Mouse (Mus musculus) cortical plate, adult 2 months (tissue): ENCODE results near the gene Erc2. TPM values are rescaled to one million over a fixed set of nuclear protein-coding genes. Genes with fewer than 3 reads are reported as not detected.

Experiments
- H3K27ac ChIP-seq: fragments of 200-500 bp; 2 replicates; pipeline ENCODE4 v1.5.1; 2012; ENCODE audit warnings: low read length, control low read depth, inconsistent platforms; ENCODE audit not compliant: insufficient read depth
- H3K4me1 ChIP-seq: fragments of 200-500 bp; 2 replicates; pipeline ENCODE4 v1.6.1; 2011; ENCODE audit warnings: low read length; ENCODE audit not compliant: control insufficient read depth, insufficient read depth
- H3K4me3 ChIP-seq: fragments of 200-500 bp; 2 replicates; pipeline ENCODE4 v1.5.1; 2011; ENCODE audit warnings: mild to moderate bottlenecking, low read length, control low read depth; ENCODE audit not compliant: insufficient read depth
- CTCF ChIP-seq: fragments of 200-500 bp; IDR thresholded peaks from 2 replicates; pipeline ENCODE4 v1.5.1; 2011; ENCODE audit warnings: mild to moderate bottlenecking, control low read depth, low read length; ENCODE audit not compliant: insufficient read depth; ENCODE audit errors: extremely low read depth
- POLR2A ChIP-seq: fragments of 200-500 bp; IDR thresholded peaks from 2 replicates; pipeline ENCODE4 v1.6.1; 2011; ENCODE audit warnings: mild to moderate bottlenecking, low read length, control low read depth; ENCODE audit not compliant: insufficient read depth; ENCODE audit errors: extremely low read depth
- polyA plus RNA-seq: library from polyadenylated mRNA; depleted of rRNA; stranded (reverse); fragments of >200 nt; gene quantifications from 2 replicates; pipeline ENCODE4 v1.2.3, GENCODE M21; 2012

Erc2 gene
- polyA plus RNA-seq, 1 experiment: 77.8 TPM

DNA sequence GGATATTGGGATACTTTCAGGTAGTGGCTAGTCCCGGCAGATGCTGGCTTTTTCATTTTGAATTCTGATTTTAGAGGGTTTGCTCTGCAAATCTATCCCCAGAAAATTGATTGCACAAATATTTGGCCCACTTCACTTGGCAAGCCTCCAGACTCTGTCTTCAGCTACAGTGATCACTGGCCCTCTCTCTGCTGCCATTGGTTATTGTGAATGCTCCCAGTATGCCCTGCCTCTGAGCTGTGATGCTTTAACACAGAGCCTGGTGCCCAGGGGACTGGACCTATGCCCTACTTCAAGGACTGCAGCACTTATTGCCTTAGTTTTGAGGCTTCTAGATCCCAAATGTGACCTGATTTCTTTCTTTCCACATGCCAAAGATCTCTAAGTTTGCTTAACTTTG lies 686.4 kb downstream of the Erc2 start:
- H3K27ac ChIP-seq: no peak overlapping the region
- TF ChIP-seq CTCF (no peak), POLR2A (no peak)
- peaks cover 5% of the 10 kb centered on the region for H3K4me1 ChIP-seq
- H3K4me3 ChIP-seq: no peak overlapping the region

DNA sequence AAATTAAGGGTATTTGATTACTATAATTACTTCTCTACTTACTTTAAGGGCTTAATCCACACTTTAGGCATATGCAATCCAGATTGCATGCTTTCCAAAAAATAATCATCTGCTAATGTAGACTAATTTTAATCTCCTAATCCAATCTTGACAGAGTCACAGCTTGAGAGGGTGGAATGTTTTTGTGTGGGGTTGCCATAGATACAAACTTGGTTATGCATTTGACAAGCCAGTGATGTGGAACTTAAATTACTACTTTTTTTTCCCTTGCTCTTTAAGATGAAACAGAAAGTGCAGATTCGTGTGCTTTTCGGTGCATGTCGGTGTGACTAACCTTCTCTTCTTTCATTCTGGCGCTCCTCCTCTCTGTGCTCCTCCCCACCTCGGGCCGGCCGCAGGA lies 694.6 kb downstream of the Erc2 start:
- Histone ChIP-seq H3K4me1 (no peaks in the 10 kb centered on the region), H3K27ac (no peak overlapping the region), H3K4me3 (no peak overlapping the region)
- TF ChIP-seq CTCF: no peak
- TF ChIP-seq POLR2A: no peak

DNA sequence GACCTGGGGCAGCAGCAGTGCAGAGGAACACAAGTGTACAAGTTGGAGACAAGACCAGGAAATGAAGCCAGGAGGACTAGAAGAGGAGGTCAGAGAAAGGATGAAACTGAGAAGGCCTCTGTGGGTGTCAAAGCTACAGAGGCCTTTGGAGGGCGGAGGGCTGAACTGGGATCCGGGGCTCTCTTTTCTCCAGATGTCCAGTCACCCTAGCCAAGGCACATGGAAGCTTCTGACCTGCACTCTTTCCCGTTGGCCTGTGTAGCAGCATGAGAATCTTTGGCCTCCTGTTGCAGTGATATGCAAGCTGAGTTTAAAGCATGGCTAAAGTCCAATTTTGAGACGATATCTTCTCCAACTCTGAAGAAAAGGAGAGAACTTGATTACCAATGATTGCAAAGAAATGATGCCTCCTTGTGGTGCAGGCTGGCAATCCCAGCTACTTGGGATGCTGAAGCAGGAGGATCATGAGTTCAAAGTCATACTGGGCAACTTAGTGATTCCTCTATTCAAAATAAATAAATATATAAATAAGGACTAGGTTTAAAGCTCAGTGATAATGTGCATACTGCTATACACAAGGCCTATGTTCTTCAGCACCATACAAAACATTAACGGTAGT lies 699.8 kb downstream of the Erc2 start:
- no peaks in the 10 kb centered on the region for H3K4me1 ChIP-seq
- no peak overlapping the region for H3K27ac ChIP-seq
- H3K4me3 ChIP-seq: no peak overlapping the region
- no peak for TF ChIP-seq POLR2A
- TF ChIP-seq CTCF: no peak

DNA sequence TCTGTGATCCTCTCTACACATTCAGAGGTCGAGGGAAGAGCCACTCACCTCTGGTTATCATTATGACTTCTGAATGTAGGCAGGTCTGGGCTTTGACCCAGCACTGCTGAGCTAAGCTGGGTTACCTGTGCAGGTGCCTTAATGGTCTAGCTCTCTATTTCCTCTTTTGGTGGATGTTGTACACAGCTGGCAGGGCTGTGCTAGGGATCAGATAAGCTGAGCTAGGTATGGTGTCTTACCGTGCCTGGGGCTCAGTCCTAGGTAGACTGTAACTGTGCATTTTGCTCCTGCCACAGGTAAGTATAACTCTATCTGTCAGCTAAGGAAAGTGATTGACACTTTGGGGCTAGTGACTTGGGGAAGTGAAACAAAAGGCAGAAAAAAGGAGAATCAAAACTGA lies 701.0 kb downstream of the Erc2 start:
- no peaks in the 10 kb centered on the region for H3K4me1 ChIP-seq
- no peak overlapping the region for H3K27ac ChIP-seq
- H3K4me3 ChIP-seq: no peak overlapping the region
- TF ChIP-seq CTCF: no peak
- TF ChIP-seq POLR2A: no peak

- no peak for TF ChIP-seq CTCF
- no peak overlapping the region for H3K27ac ChIP-seq
- no peak overlapping the region for H3K4me3 ChIP-seq
- no peaks in the 10 kb centered on the region for H3K4me1 ChIP-seq
Observed at GRCm38 (mm10) chr14:28323727-28324126, 701.5 kb downstream of the Erc2 start.

- Histone ChIP-seq H3K27ac (no peak overlapping the region), H3K4me1 (no peaks in the 10 kb centered on the region), H3K4me3 (no peak overlapping the region)
- TF ChIP-seq CTCF (no peak), POLR2A (no peak)
Observed at GRCm38 (mm10) chr14:28326456-28326855, 704.2 kb downstream of the Erc2 start.

DNA sequence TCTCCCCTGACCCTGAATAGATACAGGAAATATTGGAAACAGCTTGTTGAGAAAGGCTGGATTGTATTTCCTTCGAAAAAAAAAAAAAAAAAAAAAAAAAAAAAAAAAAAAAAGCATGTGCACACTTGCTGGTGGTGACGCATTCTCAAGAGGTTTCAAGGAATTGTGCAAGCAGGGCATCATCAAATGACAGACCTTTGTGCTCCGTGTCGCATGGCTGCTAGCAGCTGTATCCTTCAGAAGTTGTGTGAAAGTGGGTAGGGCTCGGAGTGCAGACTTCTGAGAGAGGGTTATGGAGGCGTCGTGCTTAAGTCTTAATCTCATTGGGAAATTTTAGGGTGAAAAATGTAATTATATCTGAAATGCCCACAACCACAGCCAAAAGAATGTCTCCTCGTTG lies 706.3 kb downstream of the Erc2 start:
- Histone ChIP-seq H3K4me1 (peaks cover 4% of the 10 kb centered on the region; the same call in 1 of the 2 replicates), H3K4me3 (no peak overlapping the region), H3K27ac (no peak overlapping the region)
- TF ChIP-seq CTCF (no peak), POLR2A (no peak)

GRCm38 (mm10) chr14:28331108-28331507 lies 708.9 kb downstream of the Erc2 start:
- Histone ChIP-seq H3K4me3 (no peak overlapping the region), H3K27ac (no peak overlapping the region), H3K4me1 (peaks cover 4% of the 10 kb centered on the region; the same call in 1 of the 2 replicates)
- TF ChIP-seq CTCF: no peak
- TF ChIP-seq POLR2A: no peak

DNA sequence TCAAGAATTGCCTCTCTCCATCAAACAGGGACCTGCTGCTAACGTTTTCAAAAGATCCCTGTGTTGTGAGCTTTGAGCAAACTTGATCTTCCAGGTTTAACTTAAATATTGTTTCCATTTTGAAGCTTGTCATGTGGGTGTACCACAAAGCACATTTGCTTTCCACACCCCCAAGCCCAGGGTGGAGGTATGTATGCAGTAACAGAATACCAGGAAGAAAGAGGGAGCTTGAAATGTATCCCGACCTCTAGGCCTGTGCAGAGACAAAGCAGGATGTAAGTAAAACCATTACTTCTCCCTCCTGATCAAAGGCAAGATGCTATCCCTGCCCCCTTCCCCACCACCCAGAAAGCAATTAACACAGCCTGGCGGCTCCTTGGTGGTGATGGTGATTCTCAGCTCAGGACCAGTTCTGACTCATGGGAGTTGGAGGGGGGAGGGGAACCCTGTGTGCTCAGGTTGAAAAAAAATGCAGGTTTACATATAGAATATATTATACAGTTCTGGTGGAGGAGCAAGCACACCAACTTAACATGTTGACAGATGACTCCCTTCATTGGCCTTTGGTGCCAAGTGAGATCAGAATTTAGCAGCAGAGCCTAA lies 710.2 kb downstream of the Erc2 start:
- H3K4me1 ChIP-seq: peaks cover 4% of the 10 kb centered on the region; the same call in 1 of the 2 replicates
- no peak for TF ChIP-seq POLR2A
- no peak for TF ChIP-seq CTCF
- H3K4me3 ChIP-seq: no peak overlapping the region
- no peak overlapping the region for H3K27ac ChIP-seq

DNA sequence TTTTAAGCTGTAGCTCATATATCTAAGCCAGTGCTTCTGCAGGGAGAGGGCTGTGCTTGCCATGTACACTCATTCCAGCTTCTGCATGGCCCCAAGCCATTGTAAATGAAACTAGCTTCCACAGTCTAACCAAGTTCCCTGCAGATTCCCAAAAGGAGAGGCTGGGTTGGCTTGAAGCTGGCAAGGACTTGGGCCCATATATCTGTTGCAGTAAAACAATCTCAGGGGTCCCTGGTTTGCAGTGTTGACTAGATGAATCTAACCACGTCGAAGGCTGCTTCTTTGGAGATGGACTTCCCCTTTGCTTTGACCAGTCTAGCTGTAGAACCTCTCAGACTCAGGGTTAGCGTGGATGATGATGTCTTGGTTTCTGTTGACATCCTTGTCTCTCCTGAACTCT lies 716.9 kb downstream of the Erc2 start:
- TF ChIP-seq CTCF: no peak
- TF ChIP-seq POLR2A: no peak
- Histone ChIP-seq H3K4me1 (no peaks in the 10 kb centered on the region), H3K27ac (no peak overlapping the region), H3K4me3 (no peak overlapping the region)

DNA sequence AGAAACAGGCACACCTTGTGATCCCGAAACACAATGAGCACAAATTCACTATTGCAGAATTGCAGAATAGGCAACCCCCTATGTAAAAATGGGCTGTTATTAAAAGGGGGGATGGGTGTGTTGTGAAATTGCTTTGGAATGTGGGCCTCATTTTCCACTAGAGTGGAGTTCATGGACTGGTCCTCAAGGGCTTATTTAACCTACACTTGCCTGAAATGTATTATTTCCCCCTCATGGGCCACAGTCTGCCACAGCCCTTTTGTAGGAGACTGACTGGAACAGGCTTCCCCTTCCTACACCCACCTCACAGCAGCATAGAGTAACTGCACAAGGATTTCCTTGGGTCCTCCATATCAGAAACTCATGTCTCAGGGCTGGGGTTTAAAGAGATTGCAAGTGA lies 726.9 kb downstream of the Erc2 start:
- H3K4me1 ChIP-seq: no peaks in the 10 kb centered on the region
- no peak overlapping the region for H3K4me3 ChIP-seq
- no peak overlapping the region for H3K27ac ChIP-seq
- TF ChIP-seq CTCF: no peak
- no peak for TF ChIP-seq POLR2A
